Mouse (Mus musculus) embryonic fibroblast, embryonic 13.5 days (primary cell): ENCODE measurements around the gene Cdkal1.

Experiments
- CTCF ChIP-seq: IDR thresholded peaks from 2 replicates; pipeline ENCODE4 v1.5.1; 2011; ENCODE audit warnings: mild to moderate bottlenecking, control low read depth, low read length, moderate library complexity, borderline replicate concordance; ENCODE audit not compliant: insufficient read depth
- POLR2A ChIP-seq: IDR thresholded peaks from 2 replicates; pipeline ENCODE4 v1.6.1; 2011; ENCODE audit warnings: low read depth, mild to moderate bottlenecking, control low read depth, low read length, moderate library complexity

GRCm38 (mm10) chr13:29610051-29610931, 245.2 kb downstream of the Cdkal1 start:
- TF ChIP-seq POLR2A (no peak), CTCF (no peak)
